Mouse (Mus musculus) B cell, adult (primary cell): ENCODE data around the gene Mta2. TPM values are rescaled to one million over a fixed set of nuclear protein-coding genes. Genes with fewer than 3 reads are reported as not detected.

Source experiments
- total RNA-seq: library from RNA; stranded (reverse); gene quantifications from 4 replicates; pipeline ENCODE4 v1.2.4, GENCODE M21; 2023; ENCODE audit not compliant: inconsistent age

Gene Mta2
- 194 to 213 TPM (median 202 TPM) in 4 replicates for total RNA-seq

DNA sequence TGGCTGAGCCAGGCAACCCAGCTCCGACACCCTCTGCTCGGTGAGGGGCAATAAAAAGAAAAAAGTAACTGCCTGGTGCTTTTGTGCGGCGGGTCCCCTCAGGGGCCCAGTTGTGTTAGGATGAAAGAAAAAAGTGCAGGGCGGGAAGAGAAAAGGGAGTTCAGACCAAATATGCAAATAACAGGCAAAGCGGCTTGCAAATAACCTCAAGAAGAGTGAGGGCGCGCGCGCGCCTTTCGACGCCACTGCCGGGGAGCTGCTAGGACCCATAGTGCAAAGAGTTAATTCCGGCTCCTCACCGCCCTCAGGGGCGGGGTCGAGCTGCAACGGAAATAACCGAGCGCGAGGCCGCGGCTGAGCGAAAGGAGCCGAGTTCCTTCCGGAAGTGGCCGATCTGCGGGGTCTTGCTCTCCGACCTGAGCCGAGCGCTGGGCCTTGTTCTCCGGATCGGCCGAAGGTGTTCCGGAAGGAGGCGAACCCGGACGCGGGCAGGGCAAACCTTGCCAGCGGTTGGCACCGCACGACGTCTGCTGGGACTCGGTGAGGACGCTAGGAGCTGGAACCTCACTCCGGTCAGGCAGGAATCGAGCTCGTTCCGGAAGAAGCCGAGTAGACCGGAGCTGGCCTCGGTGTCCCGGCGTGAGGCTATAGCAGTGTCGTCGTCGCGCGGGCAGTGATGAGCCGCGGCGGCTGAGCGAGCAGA, at the start of gene Mta2:
Gene Mta2 (plus strand): TSS at position 361 of the 703 bp plus-strand sequence.

GRCm38 (mm10) chr19:8892829-8893766, 48.6 kb upstream of the Mta2 start, which contains the start of gene Ints5:
Gene Ints5 (plus strand): TSS chr19:8893005.

GRCm38 (mm10) chr19:8897865-8898495, 43.7 kb upstream of the Mta2 start, which contains the start of gene Ganab:
Gene Ganab (plus strand): TSS chr19:8898071.

GRCm38 (mm10) chr19:8920073-8920736, 21.5 kb upstream of the Mta2 start, which contains the start of gene B3gat3:
Gene B3gat3 (plus strand): TSS chr19:8920374.

GRCm38 (mm10) chr19:8929224-8930088, 12.2 kb upstream of the Mta2 start, which contains the start of the genes Rom1 and Eml3:
Gene Rom1 (minus strand): TSS chr19:8929356.
Gene Eml3 (plus strand): TSS chr19:8929552.

DNA sequence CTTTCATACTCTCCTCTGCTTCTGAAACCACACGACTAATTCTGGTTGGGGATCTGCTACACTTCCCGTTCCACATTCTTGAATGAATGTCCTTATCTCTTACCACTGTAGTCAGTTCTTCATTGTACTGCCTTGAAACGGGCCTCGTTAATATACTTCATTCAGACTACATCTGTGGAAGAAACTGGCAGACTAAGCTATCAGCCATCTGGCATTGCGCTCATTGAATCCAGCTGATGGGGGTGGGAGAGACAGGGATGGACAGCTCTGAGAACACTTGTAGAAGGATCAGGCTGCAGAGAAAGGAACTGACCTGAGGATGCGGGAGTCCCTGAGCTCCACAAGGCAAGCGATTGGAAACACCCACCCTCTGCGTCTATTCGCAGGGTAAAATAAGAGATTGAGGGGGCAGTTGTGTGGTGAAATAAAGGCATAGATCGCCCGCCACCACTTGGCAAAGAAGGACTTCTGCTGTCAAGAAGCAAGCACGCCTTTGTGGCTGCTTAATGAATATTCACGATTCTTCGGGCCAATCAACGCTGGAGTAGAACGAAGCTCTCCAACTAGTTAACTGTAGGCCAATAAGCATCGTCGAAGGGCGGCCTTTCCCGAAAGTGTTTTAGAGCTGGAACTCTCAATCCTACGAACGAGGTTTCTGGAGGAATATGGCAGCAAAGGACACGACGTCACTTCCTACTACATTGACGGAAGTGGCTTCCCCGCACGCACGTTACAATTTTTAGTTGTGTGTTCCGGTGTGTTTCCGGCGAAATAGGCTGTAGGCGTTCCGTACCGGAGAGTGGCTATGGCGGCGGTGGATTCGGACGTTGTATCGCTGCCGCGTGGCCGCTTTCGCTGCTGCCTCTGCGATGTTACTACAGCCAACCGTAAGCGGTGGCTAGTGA, 11.7 kb downstream of the Mta2 start, which contains the start of gene Tut1:
Gene Tut1 (plus strand): TSS at position 713 of the 905 bp plus-strand sequence.

DNA sequence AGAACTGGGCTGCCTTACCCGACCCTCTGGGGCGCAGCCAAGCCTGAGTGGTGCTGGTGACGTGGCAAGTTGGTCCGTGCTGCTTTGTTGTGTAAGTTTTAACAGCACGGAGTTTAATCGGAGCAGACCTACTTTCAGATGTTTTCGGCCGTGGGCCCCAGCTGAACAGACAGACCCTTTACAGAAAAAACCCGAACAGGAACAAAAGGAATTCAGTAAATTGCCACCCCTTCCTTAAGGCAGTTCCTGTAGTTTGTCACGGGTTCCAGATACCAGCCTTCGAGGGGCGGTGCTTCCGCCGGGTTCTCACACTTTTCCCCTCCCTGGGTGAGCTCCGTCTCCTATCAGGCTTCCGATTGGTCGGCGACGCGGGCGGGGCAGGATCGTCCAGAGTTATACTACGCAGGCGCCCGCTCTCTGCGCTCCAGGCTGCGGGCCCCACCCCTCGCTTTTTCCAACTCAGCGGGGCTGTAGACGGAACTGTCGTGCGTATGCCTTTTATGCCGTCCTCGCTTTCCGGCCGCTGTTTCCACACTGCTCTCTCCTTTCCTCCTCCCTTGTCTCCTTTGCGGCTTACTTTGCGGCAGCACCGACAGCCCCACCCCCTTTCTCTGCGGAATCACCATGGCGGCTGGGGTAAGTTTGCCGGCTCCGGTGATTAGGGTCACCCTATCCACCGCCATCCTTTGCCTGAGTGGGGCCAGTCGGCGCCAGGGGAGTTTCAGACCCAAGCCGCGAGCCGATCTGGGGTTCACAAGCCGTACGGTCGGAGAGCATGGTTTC, 25.1 kb downstream of the Mta2 start, which contains the start of gene Eef1g:
Gene Eef1g (plus strand): TSS at position 452 of the 783 bp plus-strand sequence.

DNA sequence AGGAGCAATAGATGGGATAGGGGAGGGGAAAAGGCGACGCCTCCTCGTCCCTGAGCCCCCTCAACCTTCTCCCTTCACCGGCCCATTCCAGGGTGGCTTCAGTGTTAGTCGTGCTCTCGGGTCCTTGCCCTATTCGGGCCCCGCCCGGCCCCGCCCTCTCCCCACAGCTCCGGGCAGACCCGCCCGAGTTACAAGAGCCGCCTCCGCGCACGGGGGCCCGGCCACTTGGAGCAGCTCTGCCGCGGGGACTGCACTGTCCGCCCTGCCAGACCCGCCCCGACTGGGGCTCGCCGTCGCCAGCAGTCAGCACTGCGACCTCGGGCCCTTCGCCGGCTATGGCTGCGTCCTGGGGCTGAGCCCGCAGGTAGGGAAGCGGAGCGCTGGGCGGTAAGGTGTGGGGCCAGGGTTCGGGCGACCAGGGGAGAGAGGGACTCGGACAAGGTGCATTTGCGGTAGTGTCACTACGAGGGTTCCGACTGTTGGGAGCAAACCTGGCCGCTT, 47.4 kb downstream of the Mta2 start, which contains the start of gene Ahnak:
Gene Ahnak (plus strand): TSS at position 219 of the 501 bp plus-strand sequence.

Other genes with a start within 250 kb of the Mta2 start
- gene Slc3a2, start 218.5 kb upstream of the Mta2 start, total RNA-seq, result 215 to 230 TPM (median 221 TPM) in 4 replicates
- gene Wdr74, start 206.0 kb upstream of the Mta2 start, total RNA-seq, result 66.4 to 86.6 TPM (median 70.6 TPM) in 4 replicates
- gene 1700092M07Rik, start 201.2 kb upstream of the Mta2 start, total RNA-seq, result 4.2 to 4.8 TPM (median 4.5 TPM) in 4 replicates
- gene Stx5a, start 200.5 kb upstream of the Mta2 start, total RNA-seq, result 209 to 258 TPM (median 241 TPM) in 4 replicates
- 374 to 413 TPM (median 398 TPM) in 4 replicates for gene Nxf1, start 184.8 kb upstream of the Mta2 start, total RNA-seq
- gene Tmem223, start 170.9 kb upstream of the Mta2 start, total RNA-seq, result 28.8 to 38.3 TPM (median 33.5 TPM) in 4 replicates
- gene Tmem179b, start 167.4 kb upstream of the Mta2 start, total RNA-seq, result 70.3 to 85.2 TPM (median 76.3 TPM) in 4 replicates
- 18.7 to 25.0 TPM (median 24.5 TPM) in 4 replicates for gene Taf6l, start 155.5 kb upstream of the Mta2 start, total RNA-seq
- gene Polr2g, start 143.3 kb upstream of the Mta2 start, total RNA-seq, result 59.9 to 73.9 TPM (median 64.1 TPM) in 4 replicates
- gene Zbtb3, start 139.3 kb upstream of the Mta2 start, total RNA-seq, result 1.1 to 2.0 TPM (median 1.6 TPM) in 4 replicates
- gene Ttc9c, start 122.5 kb upstream of the Mta2 start, total RNA-seq, result 29.7 to 34.2 TPM (median 31.8 TPM) in 4 replicates
- gene Hnrnpul2, start 121.9 kb upstream of the Mta2 start, total RNA-seq, result 114 to 120 TPM (median 118 TPM) in 4 replicates
- gene AC129217.1, start 112.1 kb upstream of the Mta2 start, total RNA-seq, result 9.1 to 16.6 TPM (median 9.7 TPM) in 4 replicates
- 46.7 to 50.3 TPM (median 48.0 TPM) in 4 replicates for gene Bscl2, start 104.4 kb upstream of the Mta2 start, total RNA-seq
- not detected in 4 replicates for gene Gng3, start 102.7 kb upstream of the Mta2 start, total RNA-seq
- 0.54 to 0.93 TPM (median 0.74 TPM) in 4 replicates for gene Lrrn4cl, start 91.1 kb upstream of the Mta2 start, total RNA-seq
- 131 to 153 TPM (median 146 TPM) in 4 replicates for gene Ubxn1, start 70.4 kb upstream of the Mta2 start, total RNA-seq
- gene Uqcc3, start 61.0 kb upstream of the Mta2 start, total RNA-seq, result 20.4 to 22.0 TPM (median 20.8 TPM) in 4 replicates
- gene Lbhd1, start 58.1 kb upstream of the Mta2 start, total RNA-seq, result 5.8 to 25.1 TPM (median 14.5 TPM) in 4 replicates
- not detected in 4 replicates for gene Gm49403, start 57.9 kb upstream of the Mta2 start, total RNA-seq
- 37.3 to 46.2 TPM (median 41.3 TPM) in 4 replicates for gene 1810009A15Rik, start 53.0 kb upstream of the Mta2 start, total RNA-seq
- gene Gm49416, start 52.9 kb upstream of the Mta2 start, total RNA-seq, result 3.4 to 6.4 TPM in 2 of 4 replicates, not detected in the others
- 17.3 to 21.1 TPM (median 20.2 TPM) in 4 replicates for gene Ints5, start 48.9 kb upstream of the Mta2 start, total RNA-seq
- 154 to 162 TPM (median 156 TPM) in 4 replicates for gene Ganab, start 43.8 kb upstream of the Mta2 start, total RNA-seq
- 64.7 to 70.7 TPM (median 65.6 TPM) in 4 replicates for gene B3gat3, start 21.5 kb upstream of the Mta2 start, total RNA-seq
- 3.7 to 4.9 TPM (median 4.3 TPM) in 4 replicates for gene Rom1, start 12.5 kb upstream of the Mta2 start, total RNA-seq
- gene Eml3, start 12.3 kb upstream of the Mta2 start, total RNA-seq, result 81.6 to 99.9 TPM (median 83.4 TPM) in 4 replicates
- 41.4 to 46.3 TPM (median 43.1 TPM) in 4 replicates for gene Tut1, start 12.0 kb downstream of the Mta2 start, total RNA-seq
- gene Eef1g, start 25.2 kb downstream of the Mta2 start, total RNA-seq, result 498 to 534 TPM (median 511 TPM) in 4 replicates
- gene Ahnak, start 47.4 kb downstream of the Mta2 start, total RNA-seq, result 110 to 155 TPM (median 141 TPM) in 4 replicates
- not detected in 4 replicates for gene Scgb1a1, start 146.1 kb downstream of the Mta2 start, total RNA-seq
- 22.6 to 36.7 TPM (median 30.9 TPM) in 4 replicates for gene Asrgl1, start 193.8 kb downstream of the Mta2 start, total RNA-seq